Mouse (Mus musculus) neural tube, embryonic 13.5 days (tissue): Measurements from ENCODE around the gene Cdk1. TPM values are rescaled to one million over a fixed set of nuclear protein-coding genes. Genes with fewer than 3 reads are reported as not detected.
A peak's percentile ranks its signal among the peaks of the same experiment; 100 is the strongest.

ENCODE experiments used
- ATAC-seq: fragments of 200-750 bp; cut with Nextera tagmentation; 2 replicates; pipeline ENCODE4 v1.8.0; 2017; ENCODE audit warnings: low read depth, mild to moderate bottlenecking, moderate TSS enrichment, moderate library complexity
- H3K27ac ChIP-seq: fragments of 300-500 bp; sonication (generic); replicated peaks from 2 replicates; pipeline ENCODE4 v1.5.1; 2015; ENCODE audit warnings: moderate library complexity, mild to moderate bottlenecking, inconsistent platforms
- H3K27me3 ChIP-seq: fragments of 300-500 bp; sonication (generic); 2 replicates; pipeline ENCODE4 v1.6.1; 2015; ENCODE audit warnings: mild to moderate bottlenecking, inconsistent platforms
- H3K36me3 ChIP-seq: fragments of 300-500 bp; sonication (generic); 2 replicates; pipeline ENCODE4 v1.6.1; 2015; ENCODE audit warnings: mild to moderate bottlenecking, inconsistent platforms
- H3K4me1 ChIP-seq: fragments of 300-500 bp; sonication (generic); replicated peaks from 2 replicates; pipeline ENCODE4 v1.6.1; 2015; ENCODE audit warnings: inconsistent platforms
- H3K4me2 ChIP-seq: fragments of 300-500 bp; sonication (generic); 2 replicates; pipeline ENCODE4 v1.6.1; 2015; ENCODE audit warnings: inconsistent platforms, mild to moderate bottlenecking, moderate library complexity
- H3K4me3 ChIP-seq: fragments of 300-500 bp; sonication (generic); 2 replicates; pipeline ENCODE4 v1.5.1; 2015; ENCODE audit warnings: mild to moderate bottlenecking, inconsistent platforms
- H3K9ac ChIP-seq: fragments of 300-500 bp; sonication (generic); 2 replicates; pipeline ENCODE4 v1.6.1; 2015; ENCODE audit warnings: moderate library complexity, mild to moderate bottlenecking, inconsistent platforms
- H3K9me3 ChIP-seq: fragments of 300-500 bp; sonication (generic); 2 replicates; pipeline ENCODE4 v1.6.1; 2016; ENCODE audit warnings: inconsistent platforms
- WGBS: fragments of 180-500 bp; shearing (Covaris S2); methylation state at CpG from one replicate; pipeline ENCODE4 v1.1.7; 2015; 5-methylcytosine and 5-hydroxymethylcytosine counted together
- polyA plus RNA-seq: library from polyadenylated mRNA; unstranded; fragments of >200 nt; fragmentation: Nextera tagmentation; extraction: Ambion mirVana; gene quantifications from 2 replicates; pipeline ENCODE4 v1.2.1, GENCODE M21; 2015

Gene Cdk1
- 91.3 and 119 TPM in 2 replicates for polyA plus RNA-seq

- peak within 1 kb of the TSS; percentile 76 for H3K4me2 ChIP-seq
- peak within 1 kb of the TSS; percentile 61 for H3K9ac ChIP-seq
- H3K36me3 ChIP-seq, result no peaks in the 10 kb centered on the region
- H3K4me3 ChIP-seq, result peak within 1 kb of the TSS; percentile 52
- ATAC-seq, result peak; percentile 97
- H3K4me1 ChIP-seq, result peaks cover 42% of the 10 kb centered on the region
- H3K27me3 ChIP-seq, result no peaks in the 10 kb centered on the region
- under 1% methylated on average over 51 of the region's 51 CpGs for WGBS
- H3K27ac ChIP-seq, result peak within 1 kb of the TSS; percentile 43
- no peaks in the 10 kb centered on the region for H3K9me3 ChIP-seq
These were observed at the start of gene Cdk1 for GRCm38 (mm10) chr10:69352212-69353085. Gene Cdk1, minus strand, starts transcription at chr10:69352938.

GRCm38 (mm10) chr10:69399814-69400385 lies 47.2 kb upstream of the Cdk1 start:
- WGBS, result 3% methylated on average over 17 of the region's 17 CpGs
- peak overlapping the region; percentile 17; the same call in 1 of the 2 replicates for H3K9ac ChIP-seq

GRCm38 (mm10) chr10:69398763-69399590 lies 46.2 kb upstream of the Cdk1 start, which contains the start of gene Ank3:
Gene Ank3, plus strand, starts transcription at chr10:69398773.
- Histone ChIP-seq H3K4me3 (peak within 1 kb of the TSS; percentile 63), H3K27ac (no peak within 1 kb of the TSS), H3K27me3 (peaks cover 70% of the 10 kb centered on the region), H3K36me3 (no peaks in the 10 kb centered on the region), H3K4me1 (peaks cover 28% of the 10 kb centered on the region), H3K9ac (peak within 1 kb of the TSS; percentile 66), H3K4me2 (peak within 1 kb of the TSS; percentile 97), H3K9me3 (no peaks in the 10 kb centered on the region)
- under 1% methylated on average over 72 of the region's 77 CpGs for WGBS
- peak; percentile 71 for ATAC-seq

More at GRCm38 (mm10) chr10:69399814-69400385, 47.2 kb upstream of the Cdk1 start:
- ATAC-seq, result no peak
- Histone ChIP-seq H3K4me2 (peak overlapping the region; percentile 97), H3K36me3 (no peaks in the 10 kb centered on the region), H3K27me3 (peaks cover 70% of the 10 kb centered on the region), H3K4me3 (peak overlapping the region; percentile 63), H3K4me1 (peaks cover 28% of the 10 kb centered on the region), H3K9me3 (no peaks in the 10 kb centered on the region), H3K27ac (no peak overlapping the region)

GRCm38 (mm10) chr10:69398197-69398762 lies 45.5 kb upstream of the Cdk1 start:
- no peak overlapping the region for H3K27ac ChIP-seq
- H3K9ac ChIP-seq, result peak overlapping the region; percentile 66
- H3K9me3 ChIP-seq, result no peaks in the 10 kb centered on the region
- no peaks in the 10 kb centered on the region for H3K36me3 ChIP-seq
- peak overlapping the region; percentile 63 for H3K4me3 ChIP-seq
- peaks cover 69% of the 10 kb centered on the region for H3K27me3 ChIP-seq
- H3K4me2 ChIP-seq, result peak overlapping the region; percentile 97
- WGBS, result 1% methylated on average over 26 of the region's 26 CpGs
- peak; percentile 12; the same call in 1 of the 2 replicates for ATAC-seq
- peaks cover 28% of the 10 kb centered on the region for H3K4me1 ChIP-seq

- no peak overlapping the region for H3K9ac ChIP-seq
- no peak overlapping the region for H3K4me2 ChIP-seq
- H3K36me3 ChIP-seq, result no peaks in the 10 kb centered on the region
- 93% methylated on average over 4 of the region's 4 CpGs for whole genome bisulfite sequencing
- H3K4me1 ChIP-seq, result no peaks in the 10 kb centered on the region
- no peaks in the 10 kb centered on the region for H3K9me3 ChIP-seq
- no peak for ATAC-seq
- no peak overlapping the region for H3K4me3 ChIP-seq
- H3K27me3 ChIP-seq, result no peaks in the 10 kb centered on the region
- H3K27ac ChIP-seq, result no peak overlapping the region
These were observed 36.8 kb upstream of the Cdk1 start for GRCm38 (mm10) chr10:69389511-69389910.

- Histone ChIP-seq H3K27me3 (no peaks in the 10 kb centered on the region), H3K4me3 (no peak overlapping the region), H3K36me3 (no peaks in the 10 kb centered on the region), H3K4me2 (no peak overlapping the region), H3K27ac (no peak overlapping the region), H3K9ac (no peak overlapping the region), H3K4me1 (no peaks in the 10 kb centered on the region), H3K9me3 (no peaks in the 10 kb centered on the region)
- no peak for ATAC-seq
- 82% methylated on average over 8 of the region's 8 CpGs for WGBS
These were observed 34.0 kb upstream of the Cdk1 start for GRCm38 (mm10) chr10:69386767-69387166.

- no peak overlapping the region for H3K4me2 ChIP-seq
- ATAC-seq, result no peak
- no peak overlapping the region for H3K4me3 ChIP-seq
- H3K27ac ChIP-seq, result no peak overlapping the region
- H3K9ac ChIP-seq, result no peak overlapping the region
- no peaks in the 10 kb centered on the region for H3K4me1 ChIP-seq
- H3K36me3 ChIP-seq, result no peaks in the 10 kb centered on the region
- WGBS, result 94% methylated on average over 8 of the region's 8 CpGs
- no peaks in the 10 kb centered on the region for H3K27me3 ChIP-seq
- no peaks in the 10 kb centered on the region for H3K9me3 ChIP-seq
These were observed 32.4 kb upstream of the Cdk1 start for GRCm38 (mm10) chr10:69385136-69385535.

- no peaks in the 10 kb centered on the region for H3K9me3 ChIP-seq
- no peaks in the 10 kb centered on the region for H3K4me1 ChIP-seq
- H3K27ac ChIP-seq, result no peak overlapping the region
- ATAC-seq, result no peak
- H3K27me3 ChIP-seq, result no peaks in the 10 kb centered on the region
- H3K9ac ChIP-seq, result no peak overlapping the region
- H3K4me2 ChIP-seq, result no peak overlapping the region
- no peak overlapping the region for H3K4me3 ChIP-seq
- 81% methylated on average over 11 of the region's 11 CpGs for WGBS
- H3K36me3 ChIP-seq, result no peaks in the 10 kb centered on the region
These were observed 31.9 kb upstream of the Cdk1 start for GRCm38 (mm10) chr10:69384640-69385039.

GRCm38 (mm10) chr10:69383186-69383585 lies 30.4 kb upstream of the Cdk1 start:
- Histone ChIP-seq H3K36me3 (no peaks in the 10 kb centered on the region), H3K27me3 (no peaks in the 10 kb centered on the region), H3K27ac (no peak overlapping the region), H3K4me2 (no peak overlapping the region), H3K4me1 (no peaks in the 10 kb centered on the region), H3K4me3 (no peak overlapping the region), H3K9ac (no peak overlapping the region), H3K9me3 (no peaks in the 10 kb centered on the region)
- 68% methylated on average over 1 of the region's 1 CpGs for WGBS
- ATAC-seq, result no peak

GRCm38 (mm10) chr10:69375154-69375553 lies 22.4 kb upstream of the Cdk1 start:
- Histone ChIP-seq H3K4me2 (no peak overlapping the region), H3K27ac (no peak overlapping the region), H3K9ac (no peak overlapping the region), H3K36me3 (no peaks in the 10 kb centered on the region), H3K4me1 (no peaks in the 10 kb centered on the region), H3K4me3 (no peak overlapping the region), H3K27me3 (no peaks in the 10 kb centered on the region), H3K9me3 (no peaks in the 10 kb centered on the region)
- ATAC-seq, result no peak
- 53% methylated on average over 7 of the region's 7 CpGs for WGBS

GRCm38 (mm10) chr10:69373796-69374550 lies 21.2 kb upstream of the Cdk1 start:
- Histone ChIP-seq H3K27ac (no peak overlapping the region), H3K27me3 (no peaks in the 10 kb centered on the region), H3K4me3 (no peak overlapping the region), H3K9me3 (no peaks in the 10 kb centered on the region), H3K4me2 (no peak overlapping the region), H3K4me1 (no peaks in the 10 kb centered on the region), H3K36me3 (no peaks in the 10 kb centered on the region), H3K9ac (no peak overlapping the region)
- WGBS, result 53% methylated on average over 10 of the region's 10 CpGs
- no peak for ATAC-seq
